Comparison of ENCODE assay signal across 8 mouse cellular contexts in the genomic region with DNA sequence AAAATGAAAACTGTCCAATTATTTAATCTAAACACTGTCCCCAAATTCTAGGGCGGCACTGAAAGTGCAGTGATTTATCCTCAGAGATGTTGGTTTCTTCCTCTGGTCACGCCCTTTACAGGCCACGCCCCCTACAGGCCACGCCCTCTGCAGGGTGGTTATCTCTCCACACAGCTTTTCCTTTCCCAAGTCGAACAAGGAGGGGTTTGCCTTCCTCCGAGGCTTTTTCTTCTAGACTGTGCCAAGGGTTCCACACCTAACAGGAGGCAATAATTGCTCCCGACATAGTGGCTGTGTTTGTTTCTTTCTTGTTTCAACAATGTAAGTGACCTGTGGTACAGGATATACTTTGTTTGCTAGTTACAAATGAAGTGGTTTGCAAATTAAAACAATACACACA. TPM values are rescaled to one million over a fixed set of nuclear protein-coding genes. Genes with fewer than 3 reads are reported as not detected.
DNase-seq lines count a peak whose midpoint lies in the region; TF ChIP-seq lines count a peak whose summit lies in the region.

No protein-coding gene starts in this region.

- no peak overlapping the region for H3K4me3 ChIP-seq in lung, adult 2 months (replicated peaks; ENCODE audit: extremely low read depth, low read depth, low read length)

- TF ChIP-seq CTCF in lung, adult 2 months (IDR thresholded peaks at IDR 0.05; ENCODE audit: insufficient read depth, low read length): no peak

- peaks cover 6% of the 10 kb centered on the region; the same call in 1 of the 2 replicates for H3K4me1 ChIP-seq in lung, adult 2 months (ENCODE audit: control insufficient read depth, insufficient read depth, low read length)

- TF ChIP-seq POLR2A in lung, adult 2 months (IDR thresholded peaks at IDR 0.05; ENCODE audit: borderline replicate concordance, extremely low read depth, low read depth, low read length): no peak

- DNase-seq in urinary bladder, postnatal 36 days (ENCODE audit: low spot score in 2 of 2): peak; percentile 37 to 72
- no peak for DNase-seq in urinary bladder, adult 2 months (ENCODE audit: low spot score)
- peak; percentile 88 to 89 for DNase-seq in heart, adult 9 months (ENCODE audit: low spot score in 2 of 2)
- peak; percentile 64 for DNase-seq in lung, adult 2 months
- no peak for DNase-seq in layer of hippocampus, adult 11-12 months (ENCODE audit: low spot score)
- no peak for DNase-seq in left cerebral cortex, adult 11 months (ENCODE audit: low spot score)
- no peak for DNase-seq in layer of hippocampus, adult 9-10 months (ENCODE audit: low spot score)
- DNase-seq in right cerebral cortex, postnatal 36 days (ENCODE audit: low spot score in 2 of 2): no peak

- WGBS in lung, adult 2 months: 11% methylated on average over 7 of the region's 7 CpGs

RNA-seq across cellular contexts. Expression of a gene that starts 21.0 kb away (rescaled TPM):
- polyA plus RNA-seq in urinary bladder, adult 2 months (2012; rRNA removed): 24.3 and 40.2 TPM in 2 replicates
- polyA plus RNA-seq in lung, adult 2 months (2012; rRNA removed): 53.6 and 71.3 TPM in 2 replicates

Comparison
In these comparisons a context has a peak if more than half of its experiments do, and no peak if none do; other contexts are left out.
1. DNase-seq: peak in urinary bladder, postnatal 36 days (2 of 2), heart, adult 9 months (2 of 2) and lung, adult 2 months (single experiment); none in urinary bladder, adult 2 months (single experiment), layer of hippocampus, adult 11-12 months (single experiment), left cerebral cortex, adult 11 months (single experiment), layer of hippocampus, adult 9-10 months (single experiment) and right cerebral cortex, postnatal 36 days (0 of 2).